Mouse (Mus musculus) CD4-positive, CD25-positive, alpha-beta regulatory T cell, adult 4 months (primary cell): Measurements from ENCODE around the gene Omg. TPM values are rescaled to one million over a fixed set of nuclear protein-coding genes. Genes with fewer than 3 reads are reported as not detected.

Experiments used
- ATAC-seq: one replicate; pipeline ENCODE4 v1.8.0; 2017
- polyA plus RNA-seq, 2 experiments: library from polyadenylated mRNA; unstranded; fragments of 100-300 nt; shearing (Covaris generic); gene quantifications; one replicate each; pipeline ENCODE4 v1.2.1; 2017

Gene Omg
- polyA plus RNA-seq, result not detected

GRCm38 (mm10) chr11:79503845-79504244 is at the start of gene Omg:
Omg (minus strand) TSS chr11:79504084.
- no peak for ATAC-seq

GRCm38 (mm10) chr11:79552622-79553021 is 48.7 kb upstream of the Omg start:
- no peak for ATAC-seq

GRCm38 (mm10) chr11:79536293-79536692 is 32.4 kb upstream of the Omg start:
- ATAC-seq, result no peak

GRCm38 (mm10) chr11:79535554-79535953 is 31.7 kb upstream of the Omg start:
- ATAC-seq, result no peak

- no peak for ATAC-seq
Observed at GRCm38 (mm10) chr11:79533950-79534690, 30.2 kb upstream of the Omg start.

- ATAC-seq, result no peak
Observed at GRCm38 (mm10) chr11:79533311-79533710, 29.4 kb upstream of the Omg start.

GRCm38 (mm10) chr11:79531485-79531884 is 27.6 kb upstream of the Omg start:
- ATAC-seq, result no peak

- ATAC-seq, result no peak
Observed at GRCm38 (mm10) chr11:79530774-79531173, 26.9 kb upstream of the Omg start.

- peak; percentile 85 for ATAC-seq
Observed at GRCm38 (mm10) chr11:79530333-79530761, 26.5 kb upstream of the Omg start, which contains the start of the genes Evi2 and Evi2a. Evi2 (minus strand) TSS chr11:79530589. Evi2a (minus strand) TSS chr11:79530609.

GRCm38 (mm10) chr11:79529736-79530135 is 25.9 kb upstream of the Omg start:
- no peak for ATAC-seq

- peak; percentile 6 for ATAC-seq
Observed at GRCm38 (mm10) chr11:79529226-79529625, 25.3 kb upstream of the Omg start.

GRCm38 (mm10) chr11:79528601-79529000 is 24.7 kb upstream of the Omg start:
- ATAC-seq, result no peak

GRCm38 (mm10) chr11:79527739-79528384 is 24.0 kb upstream of the Omg start:
- no peak for ATAC-seq

- ATAC-seq, result no peak
Observed at GRCm38 (mm10) chr11:79527015-79527738, 23.3 kb upstream of the Omg start.

- ATAC-seq, result no peak
Observed at GRCm38 (mm10) chr11:79526549-79526948, 22.7 kb upstream of the Omg start.

GRCm38 (mm10) chr11:79524310-79524575 is 20.4 kb upstream of the Omg start:
- ATAC-seq, result no peak

- ATAC-seq, result peak; percentile 36
Observed at GRCm38 (mm10) chr11:79523560-79524309, 19.9 kb upstream of the Omg start, which contains the start of gene Evi2b. Evi2b (minus strand) TSS chr11:79523762.

GRCm38 (mm10) chr11:79522944-79523343 is 19.1 kb upstream of the Omg start:
- no peak for ATAC-seq

GRCm38 (mm10) chr11:79521930-79522329 is 18.0 kb upstream of the Omg start:
- no peak for ATAC-seq

- ATAC-seq, result no peak
Observed at GRCm38 (mm10) chr11:79520772-79521171, 16.9 kb upstream of the Omg start.

- peak; percentile 87 for ATAC-seq
Observed at GRCm38 (mm10) chr11:79519878-79520291, 16.0 kb upstream of the Omg start.

- no peak for ATAC-seq
Observed at GRCm38 (mm10) chr11:79519299-79519698, 15.4 kb upstream of the Omg start.

GRCm38 (mm10) chr11:79515798-79516197 is 11.9 kb upstream of the Omg start:
- ATAC-seq, result no peak
